Mouse (Mus musculus): Measurements from ENCODE around the gene Limch1.

The Limch1 gene

GRCm38 (mm10) chr5:66746761-66747160 lies 1.1 kb downstream of the Limch1 start:
- DNase-seq (ENCODE audit: low read depth, low spot score) = no peak

- no peak for DNase-seq (ENCODE audit: low read depth, low spot score)
These were observed 2.3 kb downstream of the Limch1 start for GRCm38 (mm10) chr5:66747761-66748430.

DNA sequence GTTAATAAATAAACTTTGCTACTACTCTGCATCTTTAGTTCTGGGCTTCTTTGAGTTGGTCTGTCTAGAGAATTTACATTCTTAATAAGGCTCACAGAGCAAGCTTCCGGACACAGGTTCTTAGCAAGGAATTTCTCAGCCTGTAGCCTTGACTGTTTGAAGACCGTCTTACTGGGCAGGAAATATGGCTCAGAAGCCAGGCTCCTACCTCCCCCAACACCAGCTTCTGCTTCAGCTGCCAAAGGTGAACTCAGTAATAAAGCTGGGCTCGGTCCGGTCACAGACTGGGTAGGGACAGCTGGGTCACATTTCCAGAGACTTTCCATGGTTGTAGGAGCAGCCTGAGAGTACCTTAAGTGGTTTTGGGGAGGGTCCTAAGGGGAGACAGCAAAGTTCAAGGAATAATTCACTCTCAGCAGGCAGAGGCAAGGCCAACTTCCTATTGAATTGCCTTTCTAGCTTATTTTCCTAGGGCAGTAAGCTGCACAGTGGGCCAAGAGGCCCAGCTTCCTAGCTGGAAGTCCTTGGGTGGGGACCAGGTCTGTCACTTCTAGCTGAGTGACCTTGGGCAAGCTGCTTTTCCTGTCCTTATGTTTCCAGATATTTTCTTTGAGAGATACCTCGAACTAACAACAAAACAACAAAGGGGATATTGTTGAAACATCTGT lies 3.0 kb downstream of the Limch1 start:
- no peak for DNase-seq (ENCODE audit: low read depth, low spot score)

DNA sequence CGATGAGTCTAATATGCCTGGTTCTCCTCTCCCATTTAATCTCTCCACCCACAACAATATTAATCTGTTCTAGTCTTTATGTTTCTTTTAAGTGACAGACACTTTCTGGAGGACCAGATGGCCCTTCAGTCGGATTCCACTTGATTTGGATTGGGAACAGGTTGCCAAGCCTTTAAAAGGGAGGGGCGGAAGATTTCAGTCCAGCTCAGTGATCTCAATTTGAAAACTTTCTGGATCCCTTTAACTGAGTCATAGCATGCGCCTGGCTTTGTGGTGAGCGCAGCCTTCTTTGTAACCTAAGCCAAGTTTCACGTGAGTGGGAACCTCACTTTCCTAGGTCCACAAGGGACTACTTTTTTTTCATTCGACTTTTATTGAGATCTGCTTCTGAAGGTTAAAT lies 5.0 kb downstream of the Limch1 start:
- DNase-seq (ENCODE audit: low read depth, low spot score) = no peak

DNA sequence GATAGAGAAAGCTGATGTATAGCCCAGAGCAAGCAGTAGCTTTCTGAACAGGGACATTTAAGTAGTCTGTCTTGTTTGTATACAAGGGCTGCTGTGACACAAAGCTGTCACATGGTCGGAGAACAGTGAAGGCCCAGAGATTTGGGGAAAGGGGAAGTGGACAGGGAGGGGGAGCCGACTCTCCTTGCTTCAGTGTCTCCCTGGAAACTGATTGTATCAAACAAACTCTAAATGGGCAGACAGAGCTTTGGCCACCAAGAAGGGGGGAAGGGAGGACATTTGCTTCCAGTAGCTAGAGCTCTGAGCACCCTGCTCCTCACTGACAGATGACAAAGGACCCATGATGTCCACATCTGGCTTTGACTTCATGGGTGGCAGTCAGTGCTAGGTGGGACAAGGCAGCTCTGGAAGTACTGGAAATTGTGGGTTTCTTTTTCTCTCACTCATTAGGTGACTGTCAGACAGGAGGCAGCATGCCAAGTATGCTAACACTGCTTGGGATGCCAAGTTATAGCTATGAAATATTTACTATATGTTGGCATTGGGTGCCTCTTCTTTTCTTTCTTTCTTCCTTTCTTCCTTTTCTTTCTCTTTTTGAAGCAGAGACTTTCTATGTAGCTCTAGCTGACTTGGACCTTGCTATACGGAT lies 5.8 kb downstream of the Limch1 start:
- no peak for DNase-seq (ENCODE audit: low read depth, low spot score)

DNA sequence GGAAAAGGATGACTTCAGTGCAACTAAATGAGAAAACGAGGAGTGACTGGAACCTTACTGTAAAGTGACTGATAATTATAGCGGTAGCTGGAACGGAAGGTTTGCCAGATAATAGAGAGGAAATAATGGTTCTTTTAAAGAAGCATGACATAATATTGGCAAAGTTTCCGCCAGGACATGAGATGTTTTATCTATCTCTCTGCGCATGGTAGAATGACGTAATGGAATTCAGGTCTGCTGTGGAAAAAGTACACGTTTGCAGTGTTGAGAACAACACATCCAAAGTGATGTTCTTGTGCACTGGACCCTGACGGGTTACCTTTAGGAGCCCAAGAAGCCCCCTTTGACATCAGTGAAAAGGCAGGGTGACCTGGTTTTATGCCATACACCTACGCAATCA lies 8.0 kb downstream of the Limch1 start:
- no peak for DNase-seq (ENCODE audit: low read depth, low spot score)

DNA sequence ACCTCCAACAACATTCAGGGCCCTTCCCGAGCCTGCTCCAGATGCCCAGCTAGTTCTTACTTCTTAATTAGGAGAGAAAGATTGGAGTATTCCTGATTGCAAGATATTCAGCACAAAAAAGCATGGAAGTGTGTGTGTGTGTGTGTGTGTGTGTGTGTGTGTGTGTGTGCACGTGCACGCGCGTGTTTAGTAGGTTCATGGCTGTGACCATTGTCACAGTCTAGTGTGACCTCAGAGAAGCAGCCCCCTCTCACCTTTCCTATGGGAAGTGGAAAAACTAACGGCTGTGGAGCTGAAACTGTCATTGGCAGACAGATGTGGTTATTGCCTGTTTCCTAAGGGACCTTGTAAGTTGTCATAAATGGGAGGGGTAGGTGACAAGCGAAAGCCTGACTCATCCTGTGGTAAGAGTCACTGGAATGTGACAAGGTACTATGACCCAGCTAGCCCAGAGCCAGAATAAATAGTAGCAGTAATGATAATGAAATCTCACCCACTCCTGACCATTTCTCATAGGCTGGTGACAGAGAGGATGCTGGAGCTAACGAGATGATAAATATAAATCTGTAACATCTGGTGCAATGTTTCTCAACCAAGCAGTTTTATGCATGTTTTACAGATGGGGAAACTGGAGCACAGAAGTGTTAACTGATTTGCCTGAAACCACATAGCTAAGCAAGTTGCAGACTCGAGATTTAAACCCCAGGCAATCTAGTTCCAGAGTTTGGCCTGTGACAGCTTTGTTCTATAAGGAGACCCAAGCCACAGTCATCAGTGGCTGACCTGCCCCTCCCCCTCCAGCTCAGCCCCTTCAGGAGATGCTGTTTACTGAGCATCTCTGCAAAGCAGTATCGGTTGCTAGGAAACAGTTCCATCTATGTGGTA lies 11.4 kb downstream of the Limch1 start:
- no peak for DNase-seq (ENCODE audit: low read depth, low spot score)

DNA sequence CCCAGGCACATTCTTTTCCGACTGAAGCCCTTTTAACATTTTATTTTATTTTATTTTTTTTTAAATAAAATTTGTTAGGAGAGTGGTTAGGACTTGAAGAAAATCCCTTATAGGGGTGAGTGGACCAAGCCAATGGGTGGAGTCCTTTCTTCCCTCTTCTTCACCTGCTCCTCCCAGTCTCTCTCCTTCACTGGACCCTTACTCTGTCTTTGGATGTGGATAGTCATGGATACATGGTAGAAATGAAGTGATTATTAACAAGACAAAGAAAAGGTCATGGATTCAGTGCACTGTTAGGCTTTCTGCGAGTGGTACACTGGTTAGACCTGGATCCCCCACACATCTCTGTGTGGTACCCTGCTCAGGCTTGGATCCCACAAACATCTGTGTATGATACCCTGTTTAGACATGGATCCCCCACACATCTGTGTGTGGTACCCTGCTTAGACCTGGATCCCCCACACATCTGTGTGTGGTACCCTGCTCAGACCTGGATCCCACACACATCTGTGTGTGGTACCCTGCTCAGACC lies 12.1 kb downstream of the Limch1 start:
- DNase-seq (ENCODE audit: low read depth, low spot score) = no peak

GRCm38 (mm10) chr5:66759354-66759753 lies 13.7 kb downstream of the Limch1 start:
- DNase-seq (ENCODE audit: low read depth, low spot score) = no peak

- DNase-seq (ENCODE audit: low read depth, low spot score) = peak; percentile 21
These were observed 15.1 kb downstream of the Limch1 start for GRCm38 (mm10) chr5:66760747-66761146.

DNA sequence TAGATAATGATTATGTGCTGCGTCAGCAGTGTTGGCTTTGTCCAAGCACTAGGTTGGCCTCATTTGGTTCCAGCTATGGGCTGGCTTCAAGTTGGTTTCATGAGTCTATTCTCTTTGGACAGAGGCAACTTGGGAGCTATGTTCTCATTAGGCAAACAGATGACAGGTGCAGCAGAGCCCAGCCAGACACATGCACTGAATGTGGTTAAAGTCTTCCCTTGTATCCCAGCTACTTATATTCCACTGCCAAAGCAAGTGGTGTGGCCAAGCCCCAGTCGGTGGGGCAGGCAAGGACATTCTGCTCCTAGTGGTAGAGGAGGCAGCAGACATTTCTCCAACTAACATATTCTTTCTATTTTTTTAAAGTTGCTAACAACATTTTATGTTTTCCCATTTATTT lies 16.4 kb downstream of the Limch1 start:
- no peak for DNase-seq (ENCODE audit: low read depth, low spot score)

GRCm38 (mm10) chr5:66764129-66764528 lies 18.5 kb downstream of the Limch1 start:
- no peak for DNase-seq (ENCODE audit: low read depth, low spot score)

- DNase-seq (ENCODE audit: low read depth, low spot score) = no peak
These were observed 20.3 kb downstream of the Limch1 start for GRCm38 (mm10) chr5:66765911-66766310.

- DNase-seq (ENCODE audit: low read depth, low spot score) = no peak
These were observed 22.4 kb downstream of the Limch1 start for GRCm38 (mm10) chr5:66768034-66768433.

DNA sequence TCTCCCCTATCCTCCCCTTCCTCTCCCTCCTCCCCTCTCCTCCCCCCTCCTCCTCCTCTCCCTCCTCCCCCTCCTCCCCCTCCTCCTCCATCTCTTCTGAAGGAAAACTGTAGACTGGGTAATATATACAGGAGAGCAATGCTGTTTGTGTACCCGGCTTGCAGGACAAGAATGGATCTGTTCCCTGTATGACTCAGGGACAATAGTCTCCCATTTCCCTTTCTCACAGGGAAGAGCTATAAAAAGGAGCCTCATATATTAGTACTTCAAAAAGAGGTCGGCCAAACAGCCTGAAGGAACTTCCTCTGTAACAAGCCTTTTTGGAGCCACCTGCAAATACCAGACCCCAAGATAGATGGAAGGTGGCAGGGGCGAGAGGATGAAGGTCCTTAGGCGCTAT lies 23.4 kb downstream of the Limch1 start:
- DNase-seq (ENCODE audit: low read depth, low spot score) = no peak

GRCm38 (mm10) chr5:66769558-66769957 lies 23.9 kb downstream of the Limch1 start:
- DNase-seq (ENCODE audit: low read depth, low spot score) = no peak

- DNase-seq (ENCODE audit: low read depth, low spot score) = no peak
These were observed 32.5 kb downstream of the Limch1 start for GRCm38 (mm10) chr5:66777999-66778710.

GRCm38 (mm10) chr5:66780371-66780770 lies 34.7 kb downstream of the Limch1 start:
- no peak for DNase-seq (ENCODE audit: low read depth, low spot score)

GRCm38 (mm10) chr5:66781507-66781906 lies 35.9 kb downstream of the Limch1 start:
- no peak for DNase-seq (ENCODE audit: low read depth, low spot score)

- no peak for DNase-seq (ENCODE audit: low read depth, low spot score)
These were observed 37.2 kb downstream of the Limch1 start for GRCm38 (mm10) chr5:66782851-66783250.

All from retina, postnatal 7 days (tissue).